ENCODE assay signal across 21 mouse cellular contexts in the genomic region with DNA sequence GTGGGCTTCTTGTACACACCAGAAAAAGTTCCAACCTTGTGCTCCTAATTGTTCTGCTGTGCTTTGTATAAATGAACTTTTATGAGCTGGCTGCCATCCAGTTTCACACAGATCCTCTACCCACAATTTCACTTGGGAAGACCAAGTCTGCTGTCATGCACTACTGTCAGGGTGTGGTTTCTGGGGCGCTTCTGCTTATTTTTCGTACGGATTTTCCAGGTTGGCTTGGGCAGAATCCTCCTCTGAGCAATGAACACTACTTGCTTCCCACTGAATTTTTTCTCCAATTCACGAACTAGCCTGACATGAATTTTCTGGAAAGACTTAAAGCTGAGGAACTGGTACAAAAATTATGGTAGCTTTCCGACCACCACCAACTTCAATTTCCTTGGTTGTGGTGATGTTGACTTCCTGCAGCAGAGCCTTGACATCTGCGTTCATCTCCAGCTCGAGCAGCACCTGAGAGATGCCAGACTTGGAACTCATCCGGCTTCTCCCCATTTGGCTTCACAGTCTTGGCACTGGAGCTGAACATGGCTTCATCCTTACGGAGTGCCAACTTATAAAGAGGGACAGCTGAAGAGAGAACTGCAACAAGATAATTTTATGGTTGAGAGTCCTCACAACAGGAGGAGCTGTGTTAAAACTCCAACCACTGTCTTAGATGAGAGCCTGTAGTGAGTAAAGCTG. TPM values are rescaled to one million over a fixed set of nuclear protein-coding genes. Genes with fewer than 3 reads are reported as not detected.
DNase-seq lines count a peak whose midpoint lies in the region; ATAC-seq and TF ChIP-seq lines count a peak whose summit lies in the region.
"Not testable (repeated sequence)": the region's sequence is repeated elsewhere in the genome, so short reads cannot be mapped to it uniquely, and the experiment has no call there.
"Had no signal": no experiment of that assay in that cellular context is flagged by ENCODE, and none has a peak within 500 bp of the region (broad histone marks: within the 10 kb centered on the region; RNA-seq: fewer than 3 reads in every experiment).

No protein-coding gene starts in this region.

- not testable (repeated sequence) for H3K4me3 ChIP-seq in embryonic facial prominence, embryonic 12.5 days; forebrain, embryonic 12.5 days (replicated peaks); forebrain, postnatal 0 days (ENCODE audit: low read depth, low read length); heart, embryonic 11.5 days (ENCODE audit: low read depth, low read length); liver, embryonic 15.5 days (replicated peaks); neural tube, embryonic 13.5 days

- not testable (repeated sequence) for H3K27ac ChIP-seq in embryonic facial prominence, embryonic 12.5 days; forebrain, embryonic 12.5 days; forebrain, postnatal 0 days (ENCODE audit: low read depth, low read length); heart, embryonic 11.5 days (ENCODE audit: low read depth, low read length); liver, embryonic 15.5 days (replicated peaks); neural tube, embryonic 13.5 days (replicated peaks)

- not testable (repeated sequence) for H3K27me3 ChIP-seq in embryonic facial prominence, embryonic 12.5 days; forebrain, embryonic 12.5 days; forebrain, postnatal 0 days (ENCODE audit: insufficient read depth, low read length); heart, embryonic 11.5 days (ENCODE audit: control insufficient read depth, insufficient read depth, low read length); liver, embryonic 15.5 days; neural tube, embryonic 13.5 days

- WGBS in embryonic facial prominence, embryonic 12.5 days = 89% methylated on average over 9 of the region's 9 CpGs
- 90% methylated on average over 9 of the region's 9 CpGs for WGBS in forebrain, embryonic 12.5 days
- 83% methylated on average over 5 of the region's 9 CpGs for WGBS in forebrain, postnatal 0 days
- WGBS in heart, embryonic 11.5 days (ENCODE audit: insufficient replicate concordance) = 80% methylated on average over 5 of the region's 9 CpGs
- WGBS in liver, embryonic 15.5 days (ENCODE audit: insufficient replicate concordance) = 59% methylated on average over 9 of the region's 9 CpGs
- 86% methylated on average over 6 of the region's 9 CpGs for WGBS in neural tube, embryonic 13.5 days

- H3K9me3 ChIP-seq in embryonic facial prominence, embryonic 12.5 days; forebrain, postnatal 0 days (ENCODE audit: low read length); heart, embryonic 11.5 days (replicated peaks; ENCODE audit: control insufficient read depth, low read length); liver, embryonic 15.5 days (replicated peaks): not testable (repeated sequence)
- H3K9me3 ChIP-seq in forebrain, embryonic 12.5 days = peaks cover 12% of the 10 kb centered on the region
- peaks cover 16% of the 10 kb centered on the region; the same call in 1 of the 2 replicates for H3K9me3 ChIP-seq in neural tube, embryonic 13.5 days

- not testable (repeated sequence) for H3K4me1 ChIP-seq in embryonic facial prominence, embryonic 12.5 days; forebrain, embryonic 12.5 days; forebrain, postnatal 0 days (ENCODE audit: insufficient read depth); heart, embryonic 11.5 days (ENCODE audit: control insufficient read depth, insufficient read depth, low read length); liver, embryonic 15.5 days (replicated peaks); neural tube, embryonic 13.5 days (replicated peaks)

- not testable (repeated sequence) for H3K4me2 ChIP-seq in embryonic facial prominence, embryonic 12.5 days (replicated peaks); forebrain, embryonic 12.5 days; forebrain, postnatal 0 days (ENCODE audit: low read depth); heart, embryonic 11.5 days; liver, embryonic 15.5 days; neural tube, embryonic 13.5 days

- H3K36me3 ChIP-seq in embryonic facial prominence, embryonic 12.5 days; forebrain, embryonic 12.5 days (replicated peaks); forebrain, postnatal 0 days (ENCODE audit: insufficient read depth); heart, embryonic 11.5 days (ENCODE audit: control insufficient read depth, insufficient read depth, low read length); liver, embryonic 15.5 days (replicated peaks); neural tube, embryonic 13.5 days: not testable (repeated sequence)

- peak; percentile 72; the same call in 1 of the 2 replicates for ATAC-seq in embryonic facial prominence, embryonic 12.5 days (ENCODE audit: insufficient number of reproducible peaks, insufficient read depth, low FRiP score, low TSS enrichment)
- ATAC-seq in forebrain, embryonic 12.5 days (ENCODE audit: low FRiP score) = 0 out of 2 replicates have a peak, but pooled peaks have one; percentile 68
- ATAC-seq in forebrain, postnatal 0 days = peak; percentile 43; the same call in 1 of the 2 replicates
- peak; percentile 79; the same call in 1 of the 2 replicates for ATAC-seq in heart, embryonic 11.5 days (replicated peaks; ENCODE audit: insufficient number of reproducible peaks, low FRiP score, low TSS enrichment)
- ATAC-seq in liver, embryonic 15.5 days (ENCODE audit: insufficient read depth) = 0 out of 2 replicates have a peak, but pooled peaks have one; percentile 31
- peak; percentile 74; the same call in 1 of the 2 replicates for ATAC-seq in neural tube, embryonic 13.5 days (ENCODE audit: low read depth)

- not testable (repeated sequence) for DNase-seq in forebrain, postnatal 0 days

- not testable (repeated sequence) for H3K9ac ChIP-seq in embryonic facial prominence, embryonic 12.5 days; forebrain, embryonic 12.5 days; forebrain, postnatal 0 days; heart, embryonic 11.5 days (ENCODE audit: low read depth, low read length); liver, embryonic 15.5 days; neural tube, embryonic 13.5 days

- TF ChIP-seq CTCF in forebrain, postnatal 0 days (IDR thresholded peaks at IDR 0.05; ENCODE audit: low read depth) = not testable (repeated sequence)

RNA-seq across cellular contexts. Expression of a gene that starts 18.1 kb away (rescaled TPM):
- not detected in 2 replicates for polyA plus RNA-seq in embryonic facial prominence, embryonic 12.5 days (2016; fragmentation: Nextera tagmentation; extraction: Ambion mirVana)
- polyA plus RNA-seq in forebrain, embryonic 12.5 days (2016; fragmentation: Nextera tagmentation; extraction: Ambion mirVana) = 0.15 TPM in 1 of 2 replicates, not detected in the other
- total RNA-seq in forebrain, postnatal 0 days (2014; rRNA removed) = 0.08 TPM in 1 of 2 replicates, not detected in the other
- polyA plus RNA-seq in forebrain, postnatal 0 days (2015; fragmentation: Nextera tagmentation; extraction: Ambion mirVana) = not detected in 2 replicates
- not detected in 2 replicates for polyA plus RNA-seq in heart, embryonic 11.5 days (2014; fragmentation: Nextera tagmentation; extraction: Ambion mirVana)
- not detected in 2 replicates for polyA plus RNA-seq in liver, embryonic 15.5 days (2015; fragmentation: Nextera tagmentation; extraction: Ambion mirVana)
- polyA plus RNA-seq in neural tube, embryonic 13.5 days (2015; fragmentation: Nextera tagmentation; extraction: Ambion mirVana) = not detected in 2 replicates
- total RNA-seq: adrenal gland, adult 18-20 months; ES-E14; gastrocnemius, postnatal 25 days; heart, postnatal 4 days; hindbrain, postnatal 0 days had no signal
- polyA plus RNA-seq: embryonic facial prominence, embryonic 11.5 days; erythroblast, embryonic 14.5 days; forebrain, embryonic 16.5 days; gonadal fat pad, adult 2 months; heart, embryonic 10.5 days; heart, embryonic 14.5 days; hindbrain, embryonic 11.5 days; hindbrain, embryonic 14.5 days; hindbrain, postnatal 0 days; inflammation-experienced regulatory T-cells, adult 6 months; Patski had no signal
